Mouse (Mus musculus) intestine, embryonic 14.5 days (tissue): Measurements from ENCODE around the gene Pde8a. TPM values are rescaled to one million over a fixed set of nuclear protein-coding genes. Genes with fewer than 3 reads are reported as not detected.

Source experiments
- ATAC-seq: fragments of 200-750 bp; cut with Nextera tagmentation; replicated peaks from 2 replicates; pipeline ENCODE4 v1.8.0; 2017; ENCODE audit warnings: low read depth, moderate number of reproducible peaks, moderate TSS enrichment, moderate library complexity; ENCODE audit not compliant: low FRiP score, low TSS enrichment
- DNase-seq: peaks from one replicate; pipeline ENCODE4 v3.0.0-alpha.2; 2018; ENCODE audit warnings: low spot score
- H3K27ac ChIP-seq: fragments of 300-500 bp; sonication (generic); 2 replicates; pipeline ENCODE4 v1.5.1; 2014; ENCODE audit warnings: low read depth, mild to moderate bottlenecking, control low read depth
- H3K27me3 ChIP-seq: fragments of 300-500 bp; sonication (generic); replicated peaks from 2 replicates; pipeline ENCODE4 v1.6.1; 2014; ENCODE audit warnings: low read length, control low read depth; ENCODE audit not compliant: control insufficient read depth, insufficient read depth
- H3K36me3 ChIP-seq: fragments of 300-500 bp; sonication (generic); 2 replicates; pipeline ENCODE4 v1.6.1; 2014; ENCODE audit warnings: low read length, control low read depth; ENCODE audit not compliant: control insufficient read depth, insufficient read depth
- H3K4me1 ChIP-seq: fragments of 300-500 bp; sonication (generic); replicated peaks from 2 replicates; pipeline ENCODE4 v1.6.1; 2014; ENCODE audit warnings: low read length, control low read depth, mixed read lengths; ENCODE audit not compliant: control insufficient read depth, insufficient read depth
- H3K4me2 ChIP-seq: fragments of 300-500 bp; sonication (generic); 2 replicates; pipeline ENCODE4 v1.6.1; 2014; ENCODE audit warnings: low read length
- H3K4me3 ChIP-seq: fragments of 300-500 bp; sonication (generic); 2 replicates; pipeline ENCODE4 v1.5.1; 2014; ENCODE audit warnings: low read depth, low read length, control low read depth, mixed read lengths
- H3K9ac ChIP-seq: fragments of 300-500 bp; sonication (generic); 2 replicates; pipeline ENCODE4 v1.6.1; 2014; ENCODE audit warnings: mild to moderate bottlenecking, low read length
- H3K9me3 ChIP-seq: fragments of 300-500 bp; sonication (generic); 2 replicates; pipeline ENCODE4 v1.6.1; 2016; ENCODE audit warnings: low read length, control low read depth; ENCODE audit not compliant: control insufficient read depth
- WGBS: fragments of 180-500 bp; shearing (Covaris S2); extraction: QIAGEN DNeasy Blood & Tissue Kit; methylation state at CpG from one replicate; pipeline ENCODE4 v1.1.7; 2014; 5-methylcytosine and 5-hydroxymethylcytosine counted together
- polyA plus RNA-seq: library from polyadenylated mRNA; unstranded; fragments of >200 nt; fragmentation: Nextera tagmentation; extraction: Ambion mirVana; gene quantifications from 2 replicates; pipeline ENCODE4 v1.2.1, GENCODE M21; 2014

Gene Pde8a
- polyA plus RNA-seq, 1 experiment from 2014 or later = 3.7 TPM

GRCm38 (mm10) chr7:81212697-81213346 is 574 bp upstream of the Pde8a start:
- under 1% methylated on average over 57 of the region's 57 CpGs for WGBS
- H3K9me3 ChIP-seq = no peaks in the 10 kb centered on the region
- ATAC-seq (peak; percentile 80), DNase-seq (peak; percentile 95)
- H3K4me2 ChIP-seq = peak overlapping the region; percentile 67
- peak overlapping the region; percentile 47 for H3K4me3 ChIP-seq
- H3K4me1 ChIP-seq = peaks cover 12% of the 10 kb centered on the region; the same call in 1 of the 2 replicates
- no peaks in the 10 kb centered on the region for H3K36me3 ChIP-seq
- H3K27ac ChIP-seq = peak overlapping the region; percentile 57; the same call in 1 of the 2 replicates
- H3K9ac ChIP-seq = peak overlapping the region; percentile 37
- peaks cover 52% of the 10 kb centered on the region for H3K27me3 ChIP-seq

GRCm38 (mm10) chr7:81214153-81214907 is 934 bp downstream of the Pde8a start:
- 6% methylated on average over 40 of the region's 40 CpGs for WGBS
- Histone ChIP-seq H3K9me3 (no peaks in the 10 kb centered on the region), H3K4me1 (peaks cover 12% of the 10 kb centered on the region; the same call in 1 of the 2 replicates), H3K4me2 (peak overlapping the region; percentile 67), H3K4me3 (peak overlapping the region; percentile 47), H3K27ac (no peak overlapping the region), H3K9ac (peak overlapping the region; percentile 37), H3K27me3 (peaks cover 52% of the 10 kb centered on the region), H3K36me3 (no peaks in the 10 kb centered on the region)
- ATAC-seq = 0 out of 2 replicates have a peak, but pooled peaks have one; percentile 14
- DNase-seq = peak; percentile 61

- DNase-seq = no peak
- Histone ChIP-seq H3K27ac (no peak overlapping the region), H3K4me3 (no peak overlapping the region), H3K27me3 (peaks cover 50% of the 10 kb centered on the region), H3K9me3 (no peaks in the 10 kb centered on the region), H3K9ac (no peak overlapping the region), H3K4me1 (peaks cover 12% of the 10 kb centered on the region; the same call in 1 of the 2 replicates), H3K4me2 (no peak overlapping the region), H3K36me3 (no peaks in the 10 kb centered on the region)
- ATAC-seq = no peak
- 89% methylated on average over 1 of the region's 1 CpGs for WGBS
These were observed 2.6 kb downstream of the Pde8a start for GRCm38 (mm10) chr7:81215950-81216349.

- Histone ChIP-seq H3K4me2 (no peak overlapping the region), H3K4me3 (no peak overlapping the region), H3K4me1 (0 out of 2 replicates have a peak, but pooled peaks cover under 1% of the 10 kb centered on the region), H3K9ac (no peak overlapping the region), H3K27me3 (peaks cover 19% of the 10 kb centered on the region), H3K27ac (no peak overlapping the region), H3K9me3 (no peaks in the 10 kb centered on the region), H3K36me3 (no peaks in the 10 kb centered on the region)
- DNase-seq (no peak), ATAC-seq (no peak)
- 48% methylated on average over 7 of the region's 7 CpGs for WGBS
These were observed 5.9 kb downstream of the Pde8a start for GRCm38 (mm10) chr7:81219321-81219720.

GRCm38 (mm10) chr7:81220381-81220780 is 7.0 kb downstream of the Pde8a start:
- no peak overlapping the region for H3K27ac ChIP-seq
- no peaks in the 10 kb centered on the region for H3K9me3 ChIP-seq
- no peak overlapping the region for H3K4me3 ChIP-seq
- WGBS = 84% methylated on average over 3 of the region's 3 CpGs
- H3K36me3 ChIP-seq = no peaks in the 10 kb centered on the region
- H3K9ac ChIP-seq = no peak overlapping the region
- peaks cover 12% of the 10 kb centered on the region for H3K27me3 ChIP-seq
- no peaks in the 10 kb centered on the region for H3K4me1 ChIP-seq
- H3K4me2 ChIP-seq = no peak overlapping the region
- no peak for DNase-seq
- no peak for ATAC-seq

GRCm38 (mm10) chr7:81224260-81224659 is 10.9 kb downstream of the Pde8a start:
- no peak overlapping the region for H3K27ac ChIP-seq
- no peak overlapping the region for H3K4me2 ChIP-seq
- no peak for ATAC-seq
- 85% methylated on average over 7 of the region's 7 CpGs for WGBS
- no peak overlapping the region for H3K4me3 ChIP-seq
- H3K9me3 ChIP-seq = no peaks in the 10 kb centered on the region
- no peaks in the 10 kb centered on the region for H3K4me1 ChIP-seq
- H3K36me3 ChIP-seq = no peaks in the 10 kb centered on the region
- no peak overlapping the region for H3K9ac ChIP-seq
- DNase-seq = no peak
- no peaks in the 10 kb centered on the region for H3K27me3 ChIP-seq

GRCm38 (mm10) chr7:81230091-81230792 is 16.8 kb downstream of the Pde8a start:
- 82% methylated on average over 7 of the region's 7 CpGs for WGBS
- H3K27ac ChIP-seq = no peak overlapping the region
- no peak overlapping the region for H3K9ac ChIP-seq
- no peak overlapping the region for H3K4me3 ChIP-seq
- no peaks in the 10 kb centered on the region for H3K9me3 ChIP-seq
- ATAC-seq (no peak), DNase-seq (no peak)
- no peaks in the 10 kb centered on the region for H3K36me3 ChIP-seq
- no peaks in the 10 kb centered on the region for H3K27me3 ChIP-seq
- no peak overlapping the region for H3K4me2 ChIP-seq
- no peaks in the 10 kb centered on the region for H3K4me1 ChIP-seq

- ATAC-seq (no peak), DNase-seq (no peak)
- no peak overlapping the region for H3K4me2 ChIP-seq
- H3K27me3 ChIP-seq = no peaks in the 10 kb centered on the region
- no peaks in the 10 kb centered on the region for H3K4me1 ChIP-seq
- no peak overlapping the region for H3K9ac ChIP-seq
- no peak overlapping the region for H3K27ac ChIP-seq
- whole genome bisulfite sequencing = 81% methylated on average over 2 of the region's 2 CpGs
- no peak overlapping the region for H3K4me3 ChIP-seq
- H3K9me3 ChIP-seq = no peaks in the 10 kb centered on the region
- no peaks in the 10 kb centered on the region for H3K36me3 ChIP-seq
These were observed 19.3 kb downstream of the Pde8a start for GRCm38 (mm10) chr7:81232674-81233073.
